Mouse (Mus musculus) olfactory bulb, adult 2 months (tissue): ENCODE results near the gene Lrrk2. TPM values are rescaled to one million over a fixed set of nuclear protein-coding genes. Genes with fewer than 3 reads are reported as not detected.
A peak's percentile ranks its signal among the peaks of the same experiment; 100 is the strongest.

Source experiments
- H3K27ac ChIP-seq: fragments of 200-500 bp; 2 replicates; pipeline ENCODE4 v1.5.1; 2012; ENCODE audit warnings: low read depth, low read length; ENCODE audit not compliant: insufficient read depth
- H3K4me1 ChIP-seq: fragments of 200-500 bp; 2 replicates; pipeline ENCODE4 v1.6.1; 2012; ENCODE audit warnings: low read length; ENCODE audit not compliant: control insufficient read depth, insufficient read depth
- H3K4me3 ChIP-seq: fragments of 200-500 bp; 2 replicates; pipeline ENCODE4 v1.5.1; 2012; ENCODE audit warnings: mild to moderate bottlenecking, low read depth, low read length, moderate library complexity; ENCODE audit not compliant: insufficient read depth
- CTCF ChIP-seq: fragments of 200-500 bp; IDR thresholded peaks from 2 replicates; pipeline ENCODE4 v1.5.1; 2012; ENCODE audit warnings: low read depth, mild to moderate bottlenecking, low read length, moderate library complexity; ENCODE audit not compliant: insufficient read depth
- POLR2A ChIP-seq: fragments of 200-500 bp; IDR thresholded peaks from 2 replicates; pipeline ENCODE4 v1.6.1; 2012; ENCODE audit warnings: mild to moderate bottlenecking, low read depth, low read length, moderate library complexity; ENCODE audit not compliant: insufficient read depth
- WGBS: fragments of 180-500 bp; shearing (Covaris S2); methylation state at CpG from one replicate; pipeline ENCODE4 v1.1.7; 2018; 5-methylcytosine and 5-hydroxymethylcytosine counted together
- polyA plus RNA-seq: library from polyadenylated mRNA; stranded (reverse); fragments of >200 nt; gene quantifications from 2 replicates; pipeline ENCODE4 v1.2.4, GENCODE M21; 2012; ENCODE audit warnings: low replicate concordance; ENCODE audit not compliant: missing spikeins, insufficient read depth, insufficient read length

Gene Lrrk2
- polyA plus RNA-seq, 1 experiment = not detected

DNA sequence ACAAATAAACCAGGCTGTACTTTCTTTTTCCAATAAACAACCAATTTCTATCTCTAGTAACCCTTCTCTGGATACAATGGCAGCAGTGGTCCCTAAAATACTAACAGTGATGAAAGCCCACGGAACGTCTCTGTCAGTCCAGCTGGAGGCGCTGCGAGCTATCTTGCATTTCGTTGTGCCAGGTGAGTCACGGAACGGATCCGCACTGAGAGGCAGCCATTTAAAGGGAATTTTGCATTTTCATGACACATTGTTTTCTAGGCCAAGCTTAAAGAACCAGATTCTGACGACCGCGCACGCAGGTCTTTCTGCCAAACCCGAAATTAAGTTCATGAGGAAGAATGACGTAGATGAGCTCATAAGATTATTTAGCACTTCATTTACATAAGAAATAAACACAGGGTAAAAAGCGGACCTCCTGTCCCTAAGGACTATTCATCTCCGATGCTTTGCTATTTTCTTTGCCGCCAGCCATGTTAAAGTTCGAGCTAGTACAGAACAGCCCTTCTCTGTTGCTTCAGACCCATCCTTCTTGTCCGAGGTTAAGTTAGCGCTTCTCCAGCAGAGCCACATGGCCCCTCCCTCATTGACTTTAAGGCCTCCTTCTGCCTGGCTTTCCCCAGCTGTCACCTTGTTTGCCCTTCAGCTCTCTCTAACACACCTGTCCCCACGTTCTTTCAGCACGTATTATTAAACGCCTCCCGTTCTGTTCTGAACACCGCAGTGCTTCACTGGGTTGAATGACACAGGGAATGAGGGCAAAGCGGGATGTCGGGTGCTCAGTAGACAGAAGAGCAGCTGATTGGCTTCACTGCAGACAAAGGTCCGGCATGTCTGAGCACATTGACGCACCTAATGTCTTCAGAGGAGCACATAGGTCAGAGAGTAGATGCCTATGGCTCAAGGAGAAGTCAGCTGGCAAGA is 36.5 kb downstream of the Lrrk2 start:
- TF ChIP-seq POLR2A = no peak
- TF ChIP-seq CTCF = no peak
- H3K4me3 ChIP-seq = no peak overlapping the region
- H3K27ac ChIP-seq = no peak overlapping the region
- H3K4me1 ChIP-seq = peaks cover 2% of the 10 kb centered on the region; the same call in 1 of the 2 replicates
- 46% methylated on average over 29 of the region's 29 CpGs for WGBS

DNA sequence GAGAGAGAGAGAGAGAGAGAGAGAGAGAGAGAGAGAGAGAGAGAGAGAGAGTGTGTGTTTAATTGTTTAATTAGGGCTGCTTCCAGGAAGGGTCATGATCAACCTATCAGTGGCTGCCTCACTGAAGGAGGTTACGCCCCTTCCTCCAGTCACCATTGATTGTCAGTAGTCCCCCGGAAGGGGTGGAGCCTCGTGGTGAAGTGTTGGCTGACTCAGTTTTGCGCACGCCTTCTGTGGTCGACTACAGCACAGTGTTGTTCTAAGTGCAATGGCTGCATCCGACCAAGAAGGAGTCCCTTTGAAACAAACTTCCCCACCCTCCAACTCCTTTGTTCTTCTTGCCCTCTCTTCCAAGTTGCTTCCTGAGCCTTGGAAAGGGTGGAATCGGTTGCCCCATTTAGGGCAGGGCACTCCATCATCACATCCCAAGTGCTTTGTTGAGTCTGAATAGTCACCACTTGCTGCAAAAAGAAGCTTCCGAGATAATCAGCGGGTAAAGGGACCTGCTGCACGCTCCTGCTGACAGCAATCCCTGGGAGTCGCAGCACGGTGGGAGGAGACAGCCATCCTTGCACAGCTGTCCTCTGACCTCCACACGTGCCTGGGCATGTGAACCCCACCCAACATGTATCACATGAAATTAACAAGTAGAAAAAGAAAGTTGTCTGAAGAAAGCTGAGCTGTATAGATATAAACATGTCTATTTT is 62.4 kb downstream of the Lrrk2 start:
- Histone ChIP-seq H3K27ac (no peak overlapping the region), H3K4me1 (peaks cover 4% of the 10 kb centered on the region; the same call in 1 of the 2 replicates), H3K4me3 (no peak overlapping the region)
- no peak for TF ChIP-seq POLR2A
- TF ChIP-seq CTCF = no peak
- 60% methylated on average over 14 of the region's 14 CpGs for WGBS

DNA sequence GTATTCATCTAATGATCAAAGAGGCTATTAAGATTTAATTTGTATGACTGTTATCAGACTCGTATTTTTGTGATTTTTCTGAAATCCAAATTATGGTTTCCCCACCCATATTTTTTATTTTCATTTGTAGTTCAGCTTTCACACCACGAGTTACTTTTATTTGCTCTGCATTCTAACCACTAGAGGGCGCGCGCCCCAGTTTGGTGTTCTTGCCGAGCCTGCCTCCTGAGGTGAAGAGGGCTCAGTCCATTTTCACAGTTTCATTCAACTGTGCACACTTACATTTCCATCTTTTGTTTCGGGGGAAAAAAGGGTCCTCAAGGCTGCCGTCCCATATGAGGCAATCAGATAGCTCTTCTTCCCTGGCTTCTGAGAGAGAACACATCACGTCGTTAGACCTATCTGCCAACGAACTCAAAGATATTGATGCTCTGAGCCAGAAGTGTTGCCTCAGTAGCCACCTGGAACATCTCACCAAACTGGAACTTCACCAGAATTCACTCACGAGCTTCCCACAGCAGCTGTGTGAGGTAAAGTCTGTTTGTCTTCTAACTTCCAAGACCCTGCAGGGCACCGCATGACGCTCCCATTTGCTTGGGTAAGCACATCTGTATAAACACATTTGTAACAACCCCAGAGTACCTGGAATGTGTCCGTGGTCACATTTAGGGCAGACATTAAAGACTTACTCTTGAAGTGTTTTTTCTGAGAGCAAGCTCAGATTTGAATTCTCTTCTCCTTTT is 64.0 kb downstream of the Lrrk2 start:
- no peak for TF ChIP-seq POLR2A
- peak; percentile 62 for TF ChIP-seq CTCF
- 54% methylated on average over 15 of the region's 15 CpGs for WGBS
- no peak overlapping the region for H3K4me3 ChIP-seq
- no peak overlapping the region for H3K27ac ChIP-seq
- peaks cover 4% of the 10 kb centered on the region; the same call in 1 of the 2 replicates for H3K4me1 ChIP-seq

DNA sequence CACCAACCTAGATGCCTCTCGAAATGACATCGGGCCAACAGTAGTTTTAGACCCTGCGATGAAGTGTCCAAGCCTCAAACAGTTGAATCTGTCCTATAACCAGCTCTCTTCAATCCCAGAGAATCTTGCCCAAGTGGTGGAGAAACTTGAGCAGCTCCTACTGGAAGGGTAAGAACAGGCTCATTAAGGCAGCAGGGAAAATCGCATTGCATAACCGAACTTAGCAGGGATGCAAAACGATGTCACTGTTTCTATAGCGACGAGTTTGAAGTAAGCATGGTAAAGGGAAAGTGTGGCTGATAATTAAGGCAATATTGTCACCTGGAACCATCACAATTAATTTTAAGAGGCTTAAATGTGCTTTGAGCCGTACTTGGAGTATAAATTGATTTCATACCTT is 65.8 kb downstream of the Lrrk2 start:
- no peak for TF ChIP-seq CTCF
- TF ChIP-seq POLR2A = no peak
- 72% methylated on average over 9 of the region's 9 CpGs for WGBS
- Histone ChIP-seq H3K4me1 (peaks cover 4% of the 10 kb centered on the region; the same call in 1 of the 2 replicates), H3K4me3 (no peak overlapping the region), H3K27ac (no peak overlapping the region)

DNA sequence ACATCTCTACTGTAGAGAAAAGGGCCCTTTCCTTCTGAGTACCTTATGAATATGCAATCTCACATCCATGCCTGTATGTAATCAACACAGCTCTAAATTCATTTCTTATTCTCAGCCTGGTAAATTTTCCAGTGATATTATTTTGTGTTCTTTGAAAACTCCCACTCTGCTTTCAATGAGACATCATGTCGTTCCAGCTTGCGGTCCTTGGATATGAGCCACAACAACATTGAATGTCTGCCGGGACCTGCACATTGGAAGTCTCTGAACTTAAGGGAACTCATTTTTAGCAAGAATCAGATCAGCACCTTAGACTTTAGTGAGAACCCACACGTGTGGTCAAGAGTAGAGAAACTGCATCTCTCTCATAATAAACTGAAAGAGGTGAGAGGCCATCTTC is 72.5 kb downstream of the Lrrk2 start:
- 61% methylated on average over 4 of the region's 4 CpGs for WGBS
- TF ChIP-seq POLR2A = no peak
- no peak for TF ChIP-seq CTCF
- Histone ChIP-seq H3K4me3 (no peak overlapping the region), H3K27ac (no peak overlapping the region), H3K4me1 (no peaks in the 10 kb centered on the region)

DNA sequence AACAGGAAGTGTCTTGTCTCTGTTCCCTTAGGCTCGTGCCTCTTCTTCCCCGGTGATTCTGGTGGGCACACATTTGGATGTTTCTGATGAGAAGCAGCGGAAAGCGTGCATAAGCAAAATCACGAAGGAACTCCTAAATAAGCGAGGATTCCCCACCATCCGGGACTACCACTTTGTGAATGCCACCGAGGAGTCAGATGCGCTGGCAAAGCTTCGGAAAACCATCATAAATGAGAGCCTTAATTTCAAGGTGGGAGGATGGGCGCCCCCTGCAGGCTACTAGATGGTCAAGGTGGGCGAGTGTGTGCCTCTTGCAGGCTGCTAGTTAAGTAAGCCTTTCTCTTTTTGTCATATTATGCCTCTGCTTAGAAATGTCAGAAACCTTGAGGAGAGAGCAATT is 79.1 kb downstream of the Lrrk2 start:
- no peak for TF ChIP-seq POLR2A
- peak; percentile 19; the same call in 1 of the 2 replicates for TF ChIP-seq CTCF
- Histone ChIP-seq H3K27ac (no peak overlapping the region), H3K4me3 (no peak overlapping the region), H3K4me1 (no peaks in the 10 kb centered on the region)
- WGBS = 63% methylated on average over 12 of the region's 12 CpGs

DNA sequence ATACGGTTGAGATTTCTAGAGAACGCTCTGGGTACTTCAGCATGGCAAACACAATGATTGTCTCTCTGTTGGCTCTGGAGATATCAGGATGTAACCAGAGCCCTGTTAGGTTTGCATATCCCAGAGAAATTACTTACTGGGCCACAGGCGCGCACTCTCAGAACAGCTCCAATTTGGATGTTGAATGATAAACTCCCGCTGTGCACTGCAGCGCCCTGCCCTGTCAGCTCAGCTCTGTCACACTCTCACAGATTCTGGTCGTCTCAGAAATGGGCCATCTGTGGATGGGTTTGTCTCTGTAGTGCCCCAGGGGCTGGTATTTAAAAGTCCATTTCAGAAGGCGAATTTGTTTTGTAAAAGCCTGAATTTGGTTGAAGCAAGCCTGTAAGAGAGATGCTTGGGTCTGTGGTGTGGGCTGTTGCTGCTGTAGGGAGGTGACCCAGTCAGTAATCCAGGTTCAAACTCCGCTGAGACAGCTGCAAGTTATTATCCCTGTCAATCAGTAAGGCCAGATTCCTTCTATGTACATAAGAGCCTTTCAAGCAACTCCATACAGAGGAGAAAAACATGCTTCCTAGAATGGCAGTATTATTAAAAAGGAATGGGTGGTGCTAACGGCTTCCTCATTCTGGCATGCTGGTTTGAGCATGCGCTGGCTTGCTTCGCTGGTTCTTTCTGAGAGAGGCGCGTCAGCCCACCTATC is 80.6 kb downstream of the Lrrk2 start:
- no peak overlapping the region for H3K4me3 ChIP-seq
- WGBS = 87% methylated on average over 14 of the region's 14 CpGs
- no peak for TF ChIP-seq POLR2A
- no peak for TF ChIP-seq CTCF

DNA sequence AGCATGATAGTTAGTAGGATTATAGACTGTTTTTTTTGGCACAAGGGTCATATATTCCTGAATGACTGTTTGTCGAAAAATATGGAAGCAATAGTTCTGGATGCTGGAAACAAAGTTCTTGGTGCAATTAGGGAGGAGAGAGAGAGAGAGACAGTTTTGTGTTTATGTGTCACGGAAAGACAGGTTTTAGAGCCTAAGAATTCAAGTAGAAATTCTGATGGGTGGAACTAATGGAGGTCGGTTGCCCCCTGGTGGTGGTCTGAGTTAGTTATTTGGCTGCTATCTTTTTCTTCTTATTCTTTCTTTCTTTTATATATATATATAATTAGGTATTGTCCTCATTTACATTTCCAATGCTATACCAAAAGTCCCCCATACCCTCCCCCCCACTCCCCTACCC is 81.6 kb downstream of the Lrrk2 start:
- TF ChIP-seq CTCF (no peak), POLR2A (no peak)
- Histone ChIP-seq H3K4me1 (no peaks in the 10 kb centered on the region), H3K4me3 (no peak overlapping the region), H3K27ac (no peak overlapping the region)
- WGBS = 19% methylated on average over 3 of the region's 3 CpGs

More for the DNA sequence above, 80.6 kb downstream of the Lrrk2 start:
- Histone ChIP-seq H3K27ac (no peak overlapping the region), H3K4me1 (no peaks in the 10 kb centered on the region)
